Mouse (Mus musculus): ENCODE results near the gene Gm8251.
"Not testable (repeated sequence)": the region's sequence is repeated elsewhere in the genome, so short reads cannot be mapped to it uniquely, and the experiment has no call there.

Gene Gm8251

DNA sequence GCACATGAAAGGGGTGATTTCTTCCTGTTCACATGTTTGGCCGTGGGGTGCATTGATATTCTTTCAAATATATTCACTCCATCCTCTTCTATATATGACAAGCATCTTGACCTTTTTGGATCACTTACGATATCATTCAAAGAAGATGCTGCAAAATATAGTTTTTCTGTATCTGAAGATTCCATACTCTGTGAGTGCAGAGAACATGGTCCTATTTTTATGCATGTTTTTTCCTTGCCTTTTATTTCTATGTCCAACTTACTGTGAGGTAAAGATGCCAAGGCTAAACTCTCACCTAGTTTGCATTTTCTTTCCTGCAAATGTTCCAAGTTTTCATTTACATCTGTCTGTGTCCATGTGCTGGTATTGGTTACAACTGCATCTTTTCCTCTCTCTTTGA lies at the start of gene Gm8251:
Gm8251 (minus strand) TSS at position 101 of the 400 bp plus-strand sequence.
- ATAC-seq (ENCODE audit: low TSS enrichment): no peak

DNA sequence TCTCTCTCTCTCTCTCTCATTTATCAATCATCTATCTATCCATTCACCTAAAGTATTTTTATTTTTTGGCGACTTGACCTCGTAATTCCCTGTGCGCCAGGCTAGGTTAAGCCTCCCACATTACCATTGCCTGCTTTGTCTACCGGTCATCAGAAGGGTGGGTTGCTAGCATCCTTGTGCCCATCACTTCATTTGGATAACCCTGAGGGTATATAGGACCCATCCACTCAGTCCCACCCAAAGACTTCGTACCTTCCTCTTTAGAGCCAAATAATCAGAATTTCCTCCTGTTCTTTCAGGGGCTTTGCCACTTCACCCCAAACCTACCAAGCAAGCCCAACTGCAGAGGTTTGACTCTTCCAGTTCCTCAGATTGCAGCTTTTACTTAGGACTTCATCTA lies 41.2 kb upstream of the Gm8251 start:
- no peak for ATAC-seq (ENCODE audit: low TSS enrichment)

DNA sequence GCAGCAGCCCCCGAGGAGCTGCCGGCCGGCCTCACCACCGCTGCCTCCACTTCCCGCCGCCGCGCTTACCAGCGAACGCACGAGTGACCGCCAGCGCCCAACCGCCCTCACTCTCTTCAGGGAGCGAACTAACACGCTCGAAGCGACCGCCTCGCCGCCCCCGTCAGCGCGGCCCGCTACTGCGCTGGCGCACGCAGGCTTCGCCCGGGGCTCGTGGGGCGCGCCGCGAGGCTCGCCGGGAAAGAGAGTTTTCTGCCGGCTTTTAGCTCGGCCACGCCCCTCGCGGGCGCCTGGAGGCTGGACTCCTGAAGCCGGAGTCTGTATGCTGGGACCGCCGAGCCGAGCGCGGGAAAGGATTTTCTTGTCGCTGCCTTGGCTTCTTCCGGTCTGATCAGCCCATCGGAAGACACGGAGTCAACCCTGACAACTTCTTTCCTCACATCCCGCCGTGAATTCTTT lies 40.6 kb upstream of the Gm8251 start, which contains the start of gene Tex30:
Tex30 (minus strand) TSS at position 183 of the 459 bp plus-strand sequence.
- peak; percentile 98 for ATAC-seq (ENCODE audit: low TSS enrichment)

GRCm38 (mm10) chr1:44101448-44102225 lies 39.9 kb upstream of the Gm8251 start:
- peak; percentile 51 for ATAC-seq (ENCODE audit: low TSS enrichment)

- peak; percentile 98 for ATAC-seq (ENCODE audit: low TSS enrichment)
Observed at GRCm38 (mm10) chr1:44064625-44065024, 2.9 kb upstream of the Gm8251 start.

- no peak for ATAC-seq (ENCODE audit: low TSS enrichment)
Observed at GRCm38 (mm10) chr1:44063439-44063838, 1.7 kb upstream of the Gm8251 start.

DNA sequence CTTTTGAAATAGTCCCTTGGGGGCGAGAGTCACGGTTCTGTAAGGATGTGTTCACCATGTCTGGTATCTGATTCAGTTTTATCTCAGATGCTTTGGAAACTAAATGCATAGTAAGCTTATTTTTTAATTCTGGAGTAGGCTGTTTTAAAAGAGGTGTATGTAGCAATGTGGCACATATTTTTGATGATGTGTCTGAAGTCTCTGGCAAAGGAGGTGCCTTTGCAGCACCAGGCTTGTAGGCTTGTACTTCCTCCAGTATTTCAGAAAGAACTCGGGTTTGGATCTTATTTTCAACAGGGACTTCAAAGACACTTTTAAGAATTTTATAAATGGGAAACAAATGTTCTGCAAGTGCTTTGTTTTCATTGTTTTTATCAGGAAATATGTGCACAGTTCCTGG lies 3.9 kb downstream of the Gm8251 start:
- peak; percentile 92 for ATAC-seq (ENCODE audit: low TSS enrichment)

GRCm38 (mm10) chr1:44046556-44046955 lies 15.2 kb downstream of the Gm8251 start:
- no peak for ATAC-seq (ENCODE audit: low TSS enrichment)

DNA sequence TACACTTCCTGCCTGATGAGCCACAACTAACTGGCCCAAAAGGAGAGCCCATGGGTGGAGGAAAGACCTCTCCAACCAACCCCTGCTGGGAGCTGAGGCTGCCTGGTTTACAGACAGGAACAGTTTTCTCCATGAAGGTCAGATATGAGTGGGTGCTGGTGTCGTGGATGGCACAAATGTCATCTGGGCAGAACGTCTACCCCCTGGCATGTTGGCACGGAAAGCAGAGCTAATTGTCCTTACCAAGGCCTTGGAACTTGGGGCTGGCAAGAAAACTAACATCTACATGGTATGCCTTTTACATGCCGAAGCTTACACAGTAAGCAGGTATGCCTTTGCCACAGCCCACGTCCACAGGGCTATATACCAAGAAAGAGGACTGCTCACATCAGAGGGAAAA lies 16.0 kb downstream of the Gm8251 start:
- ATAC-seq (ENCODE audit: low TSS enrichment): not testable (repeated sequence)

GRCm38 (mm10) chr1:44042555-44042915 lies 19.2 kb downstream of the Gm8251 start:
- ATAC-seq (ENCODE audit: low TSS enrichment): no peak

DNA sequence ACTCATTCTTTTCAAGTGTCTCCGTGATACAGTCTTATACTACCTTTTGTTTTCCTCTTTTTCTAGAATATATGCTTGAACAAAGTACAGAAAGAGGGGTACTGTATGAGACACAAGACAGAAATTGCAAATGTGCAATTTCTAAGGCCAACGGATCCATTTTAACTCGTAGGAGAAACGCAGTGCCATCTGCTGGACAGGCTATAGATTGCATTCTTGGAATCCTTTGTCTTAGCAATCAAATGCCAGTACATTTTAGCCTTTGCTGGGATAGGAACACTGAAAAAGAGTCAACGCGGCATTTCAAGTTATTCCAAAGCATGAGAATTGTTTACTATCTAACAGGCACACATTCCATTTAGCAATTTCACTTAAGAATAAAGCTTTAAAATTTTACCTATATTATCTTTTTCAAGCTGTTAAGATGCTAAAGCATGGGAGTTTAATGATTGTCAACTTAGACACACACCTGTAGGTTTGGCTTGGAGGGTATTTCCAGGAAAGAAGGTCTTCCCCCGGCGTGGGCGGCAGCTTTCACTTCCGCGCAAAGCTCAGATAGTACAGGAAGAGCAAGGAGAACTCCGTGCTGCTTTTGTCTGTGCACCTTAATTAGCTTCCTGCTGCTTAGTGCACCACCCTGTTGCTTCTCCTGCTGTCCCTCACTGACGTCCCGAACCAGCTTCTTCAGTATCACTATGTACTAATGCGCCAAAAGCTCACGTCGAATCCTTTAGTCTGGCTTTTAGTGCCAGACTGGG lies 19.8 kb downstream of the Gm8251 start:
- peak; percentile 93 for ATAC-seq (ENCODE audit: low TSS enrichment)

GRCm38 (mm10) chr1:44032948-44033347 lies 28.8 kb downstream of the Gm8251 start:
- ATAC-seq (ENCODE audit: low TSS enrichment): no peak

- no peak for ATAC-seq (ENCODE audit: low TSS enrichment)
Observed at GRCm38 (mm10) chr1:44032213-44032612, 29.5 kb downstream of the Gm8251 start.

- ATAC-seq (ENCODE audit: low TSS enrichment): no peak
Observed at GRCm38 (mm10) chr1:44027651-44028050, 34.1 kb downstream of the Gm8251 start.

- ATAC-seq (ENCODE audit: low TSS enrichment): no peak
Observed at GRCm38 (mm10) chr1:44022656-44023055, 39.1 kb downstream of the Gm8251 start.

GRCm38 (mm10) chr1:44019934-44020333 lies 41.8 kb downstream of the Gm8251 start, which contains the start of gene Mettl21c:
TSS of gene Mettl21c (minus strand) at chr1:44020034.
- ATAC-seq (ENCODE audit: low TSS enrichment): no peak

- no peak for ATAC-seq (ENCODE audit: low TSS enrichment)
Observed at GRCm38 (mm10) chr1:44015556-44015955, 46.2 kb downstream of the Gm8251 start.

All from frontal cortex, adult (tissue).